Mouse (Mus musculus) cortical plate, adult 2 months (tissue): ENCODE measurements around the gene Adamts7. TPM values are rescaled to one million over a fixed set of nuclear protein-coding genes. Genes with fewer than 3 reads are reported as not detected.

Source experiments
- H3K27ac ChIP-seq: fragments of 200-500 bp; 2 replicates; pipeline ENCODE4 v1.5.1; 2012; ENCODE audit warnings: low read length, control low read depth, inconsistent platforms; ENCODE audit not compliant: insufficient read depth
- H3K4me1 ChIP-seq: fragments of 200-500 bp; 2 replicates; pipeline ENCODE4 v1.6.1; 2011; ENCODE audit warnings: low read length; ENCODE audit not compliant: control insufficient read depth, insufficient read depth
- H3K4me3 ChIP-seq: fragments of 200-500 bp; 2 replicates; pipeline ENCODE4 v1.5.1; 2011; ENCODE audit warnings: mild to moderate bottlenecking, low read length, control low read depth; ENCODE audit not compliant: insufficient read depth
- CTCF ChIP-seq: fragments of 200-500 bp; IDR thresholded peaks from 2 replicates; pipeline ENCODE4 v1.5.1; 2011; ENCODE audit warnings: mild to moderate bottlenecking, control low read depth, low read length; ENCODE audit not compliant: insufficient read depth; ENCODE audit errors: extremely low read depth
- POLR2A ChIP-seq: fragments of 200-500 bp; IDR thresholded peaks from 2 replicates; pipeline ENCODE4 v1.6.1; 2011; ENCODE audit warnings: mild to moderate bottlenecking, low read length, control low read depth; ENCODE audit not compliant: insufficient read depth; ENCODE audit errors: extremely low read depth
- polyA plus RNA-seq: library from polyadenylated mRNA; depleted of rRNA; stranded (reverse); fragments of >200 nt; gene quantifications from 2 replicates; pipeline ENCODE4 v1.2.3, GENCODE M21; 2012

The Adamts7 gene
- polyA plus RNA-seq, 1 experiment, result 0.61 TPM

DNA sequence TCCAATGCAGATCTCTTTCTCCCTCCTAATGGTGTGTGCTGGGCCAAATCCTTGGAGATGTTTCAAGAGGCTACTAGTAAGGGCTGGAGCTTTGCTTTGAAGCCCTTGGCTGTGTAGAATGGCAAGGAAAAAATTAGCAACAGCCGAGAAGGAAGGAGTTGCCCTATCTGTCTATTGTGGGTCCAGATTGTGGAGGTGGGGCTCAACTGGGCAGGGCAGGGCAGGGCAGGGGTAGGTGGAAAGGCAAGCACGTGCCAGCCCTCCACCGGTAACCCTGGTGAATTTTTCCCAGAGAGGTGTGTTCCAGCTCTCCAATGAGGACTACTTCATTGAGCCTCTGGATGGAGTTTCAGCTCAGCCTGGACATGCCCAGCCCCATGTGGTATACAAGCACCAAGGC lies 10.5 kb downstream of the Adamts7 start:
- no peak overlapping the region for H3K4me3 ChIP-seq
- H3K4me1 ChIP-seq, result no peaks in the 10 kb centered on the region
- TF ChIP-seq POLR2A (no peak), CTCF (no peak)
- no peak overlapping the region for H3K27ac ChIP-seq

GRCm38 (mm10) chr9:90179409-90179808 lies 16.5 kb downstream of the Adamts7 start:
- H3K4me3 ChIP-seq, result no peak overlapping the region
- no peak overlapping the region for H3K27ac ChIP-seq
- TF ChIP-seq CTCF (no peak), POLR2A (no peak)
- H3K4me1 ChIP-seq, result no peaks in the 10 kb centered on the region

- Histone ChIP-seq H3K4me3 (no peak overlapping the region), H3K4me1 (no peaks in the 10 kb centered on the region), H3K27ac (no peak overlapping the region)
- TF ChIP-seq POLR2A, result no peak
- no peak for TF ChIP-seq CTCF
Observed at GRCm38 (mm10) chr9:90181656-90182388, 19.0 kb downstream of the Adamts7 start.

DNA sequence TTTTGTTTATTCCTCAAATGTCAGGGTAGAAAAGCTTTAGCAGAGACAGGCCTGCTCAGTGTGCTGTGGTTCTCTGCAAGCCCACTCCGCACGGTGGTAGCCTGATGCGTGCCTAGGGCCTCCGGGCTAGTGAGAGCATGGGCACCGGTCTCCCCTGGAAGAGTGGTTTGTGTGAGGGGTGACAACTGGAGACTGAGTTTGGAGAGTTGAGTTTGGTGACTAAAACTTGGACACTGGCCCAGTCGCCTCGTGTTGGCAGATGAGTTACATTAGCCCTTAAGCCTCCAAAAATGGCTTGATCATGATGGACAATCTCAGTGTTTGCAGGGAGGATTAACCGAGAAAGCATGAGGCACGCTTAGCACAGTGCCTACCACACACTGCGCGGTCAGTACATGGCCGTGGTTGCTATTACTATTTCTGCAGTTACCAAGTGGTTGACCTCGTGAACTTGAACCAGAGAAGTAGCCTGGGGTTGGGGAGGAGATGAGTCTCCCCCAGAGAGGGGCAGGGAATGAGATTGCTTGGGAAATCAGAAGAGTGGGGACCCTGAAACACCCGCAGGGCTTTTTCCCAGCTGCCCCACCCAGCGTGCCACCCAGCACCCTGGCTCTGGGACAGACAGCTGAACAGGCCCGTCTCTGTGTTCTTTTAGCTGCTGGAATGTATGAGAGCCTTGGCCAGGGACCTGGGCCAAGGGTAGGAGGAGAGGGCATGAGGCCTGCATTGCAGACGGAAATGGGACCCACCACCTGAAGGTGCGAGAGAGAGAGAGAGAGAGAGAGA lies 20.0 kb downstream of the Adamts7 start:
- Histone ChIP-seq H3K4me3 (no peak overlapping the region), H3K27ac (no peak overlapping the region)
- TF ChIP-seq CTCF (no peak), POLR2A (no peak)

DNA sequence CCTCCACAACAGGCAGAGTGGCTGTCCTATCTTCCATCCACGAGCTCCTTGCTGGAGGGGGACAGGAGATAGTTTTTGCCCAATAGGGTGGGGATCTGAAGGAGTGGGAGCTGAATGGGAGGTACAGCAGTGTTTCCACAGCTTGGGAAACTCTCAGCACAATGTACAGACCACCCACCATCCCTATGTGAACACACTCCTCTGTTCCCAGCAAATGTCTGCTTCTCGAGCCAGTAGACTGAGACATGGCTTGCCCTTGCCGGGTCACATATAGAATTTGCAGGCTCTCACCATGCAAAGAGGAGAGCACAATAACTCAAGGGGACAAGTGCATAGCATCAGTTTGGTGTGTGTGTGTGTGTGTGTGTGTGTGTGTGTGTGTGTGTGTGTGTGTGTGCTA lies 20.7 kb downstream of the Adamts7 start:
- no peak overlapping the region for H3K4me3 ChIP-seq
- no peak overlapping the region for H3K27ac ChIP-seq
- TF ChIP-seq POLR2A (no peak), CTCF (no peak)
- H3K4me1 ChIP-seq, result no peaks in the 10 kb centered on the region

More for the DNA sequence above, 20.0 kb downstream of the Adamts7 start:
- H3K4me1 ChIP-seq, result no peaks in the 10 kb centered on the region

DNA sequence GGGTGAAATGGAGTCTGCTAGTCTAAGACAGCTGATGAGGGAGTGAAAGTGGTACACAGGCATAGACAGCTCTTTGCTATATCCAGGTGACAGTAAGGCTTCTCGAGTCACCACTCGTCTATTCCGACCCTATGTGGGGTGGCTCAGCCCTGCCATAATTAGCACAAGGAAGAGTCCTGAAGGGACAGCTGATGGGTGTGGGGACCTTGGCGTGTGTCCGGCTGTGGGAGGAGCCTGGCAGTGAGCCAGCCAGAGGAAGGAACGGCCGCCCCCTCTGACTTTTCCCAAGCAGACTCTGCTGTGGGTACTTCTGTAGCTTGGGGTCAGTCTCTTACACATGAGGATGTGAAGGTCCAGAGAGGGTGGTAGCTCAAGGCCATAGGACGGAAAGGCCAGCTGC lies 21.2 kb downstream of the Adamts7 start:
- no peaks in the 10 kb centered on the region for H3K4me1 ChIP-seq
- no peak overlapping the region for H3K4me3 ChIP-seq
- H3K27ac ChIP-seq, result no peak overlapping the region
- TF ChIP-seq CTCF (no peak), POLR2A (no peak)

- Histone ChIP-seq H3K27ac (no peak overlapping the region), H3K4me1 (no peaks in the 10 kb centered on the region), H3K4me3 (no peak overlapping the region)
- TF ChIP-seq POLR2A, result no peak
- no peak for TF ChIP-seq CTCF
Observed at GRCm38 (mm10) chr9:90185356-90185910, 22.6 kb downstream of the Adamts7 start.

DNA sequence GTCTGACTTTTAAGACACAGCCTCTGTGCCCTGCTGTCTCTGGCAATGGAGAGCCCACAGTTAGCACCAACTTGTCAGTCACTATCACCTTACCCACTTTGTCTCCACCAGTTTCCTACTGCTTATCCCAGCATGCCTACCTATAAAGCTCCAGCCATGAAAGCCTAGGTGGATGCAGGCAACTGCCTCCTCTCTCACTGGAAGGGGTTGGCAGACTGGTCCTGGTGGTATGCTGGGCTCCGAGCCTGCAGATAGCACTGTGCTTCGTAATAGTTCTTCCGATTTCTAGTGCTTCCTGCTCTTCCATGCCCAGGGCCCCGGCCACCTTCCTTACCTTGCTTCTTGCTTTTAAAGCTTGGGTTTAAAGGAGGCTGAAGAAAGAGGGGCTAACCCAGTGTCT lies 26.0 kb downstream of the Adamts7 start:
- Histone ChIP-seq H3K27ac (no peak overlapping the region), H3K4me3 (no peak overlapping the region), H3K4me1 (no peaks in the 10 kb centered on the region)
- TF ChIP-seq POLR2A, result no peak
- no peak for TF ChIP-seq CTCF

DNA sequence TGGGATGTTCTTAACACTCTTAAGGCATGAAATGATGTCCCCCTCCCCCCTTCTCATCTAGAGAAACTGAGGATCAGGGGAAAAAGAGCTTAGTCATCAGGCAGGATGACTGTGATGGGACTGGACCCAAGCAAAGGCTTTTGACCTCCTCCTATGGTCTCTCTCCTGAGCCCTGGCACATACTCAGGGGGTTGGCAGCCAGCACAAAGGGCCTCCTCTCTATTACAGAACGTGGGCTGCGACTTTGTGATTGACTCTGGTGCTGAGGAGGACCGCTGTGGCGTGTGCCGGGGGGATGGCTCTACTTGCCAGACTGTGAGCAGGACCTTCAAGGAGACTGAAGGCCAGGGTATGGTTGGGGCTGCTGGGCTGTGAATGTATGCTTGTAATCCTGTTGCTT lies 26.5 kb downstream of the Adamts7 start:
- Histone ChIP-seq H3K27ac (no peak overlapping the region), H3K4me1 (no peaks in the 10 kb centered on the region), H3K4me3 (no peak overlapping the region)
- TF ChIP-seq POLR2A (no peak), CTCF (no peak)

DNA sequence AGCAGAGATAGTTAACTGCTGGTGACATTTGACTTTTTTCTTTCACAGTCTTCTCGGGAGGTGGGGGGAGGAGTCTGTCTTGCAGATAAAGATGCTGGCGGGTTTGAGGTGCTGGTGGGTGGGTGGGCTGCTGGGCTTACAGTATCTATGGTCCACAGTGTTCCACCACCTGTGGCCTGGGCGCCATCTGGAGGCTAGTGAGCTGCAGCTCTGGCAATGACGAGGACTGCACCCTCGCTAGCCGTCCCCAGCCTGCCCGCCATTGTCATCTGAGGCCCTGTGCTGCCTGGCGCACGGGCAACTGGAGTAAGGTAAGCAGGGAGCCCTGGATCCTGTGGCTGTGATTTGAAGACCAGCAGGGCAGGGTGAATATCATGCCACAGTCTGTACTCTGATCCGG lies 32.1 kb downstream of the Adamts7 start:
- Histone ChIP-seq H3K4me1 (no peaks in the 10 kb centered on the region), H3K4me3 (no peak overlapping the region), H3K27ac (no peak overlapping the region)
- TF ChIP-seq POLR2A, result no peak
- no peak for TF ChIP-seq CTCF
